Mouse (Mus musculus) retina, adult 2 months (tissue): ENCODE results near the gene Arid2.
A peak's percentile ranks its signal among the peaks of the same experiment; 100 is the strongest.
"Not testable (repeated sequence)": the region's sequence is repeated elsewhere in the genome, so short reads cannot be mapped to it uniquely, and the experiment has no call there.

Source experiments
- DNase-seq: peaks from one replicate; pipeline ENCODE4 v3.0.0-alpha.2; 2012; ENCODE audit warnings: low read depth, low spot score

Arid2 gene

DNA sequence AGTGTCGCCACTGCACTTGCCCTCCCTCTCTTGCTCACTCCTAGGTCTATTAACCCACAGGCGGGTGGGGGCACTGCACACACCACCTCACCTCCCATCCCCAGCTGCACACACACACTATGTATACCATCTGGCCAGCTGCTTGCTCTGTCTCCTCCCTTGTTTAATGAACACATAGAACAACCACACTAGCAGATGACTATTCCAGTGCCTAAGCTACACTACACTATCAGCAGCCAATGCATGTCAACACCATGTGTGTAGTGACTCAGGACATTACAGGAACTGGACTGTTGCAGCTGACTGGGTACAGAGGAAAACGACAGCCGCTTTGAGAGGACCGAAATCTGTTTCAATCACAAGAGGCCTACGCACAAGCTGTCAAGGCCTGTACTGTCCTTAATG, 121.4 kb downstream of the Arid2 start:
- no peak for DNase-seq

DNA sequence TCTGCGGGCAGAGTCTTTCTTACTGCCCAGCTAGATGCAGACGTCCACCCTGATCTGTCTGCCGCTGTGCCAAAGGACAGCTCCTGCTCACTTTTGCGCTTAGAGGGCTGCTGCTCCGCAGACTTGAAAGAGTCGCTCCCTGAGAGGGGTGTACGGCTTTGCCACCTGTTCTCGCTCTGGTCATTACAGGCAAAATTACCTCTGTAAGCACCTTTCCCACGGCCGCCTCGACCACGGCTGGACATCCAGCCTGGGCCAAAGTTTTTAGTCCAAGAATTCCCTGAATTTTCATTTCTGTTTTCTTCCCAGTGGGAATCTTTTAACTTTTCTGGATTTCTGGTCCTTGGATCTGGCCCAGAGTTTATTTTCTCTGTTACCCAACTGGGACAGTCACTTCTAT, 130.8 kb downstream of the Arid2 start:
- DNase-seq = no peak

DNA sequence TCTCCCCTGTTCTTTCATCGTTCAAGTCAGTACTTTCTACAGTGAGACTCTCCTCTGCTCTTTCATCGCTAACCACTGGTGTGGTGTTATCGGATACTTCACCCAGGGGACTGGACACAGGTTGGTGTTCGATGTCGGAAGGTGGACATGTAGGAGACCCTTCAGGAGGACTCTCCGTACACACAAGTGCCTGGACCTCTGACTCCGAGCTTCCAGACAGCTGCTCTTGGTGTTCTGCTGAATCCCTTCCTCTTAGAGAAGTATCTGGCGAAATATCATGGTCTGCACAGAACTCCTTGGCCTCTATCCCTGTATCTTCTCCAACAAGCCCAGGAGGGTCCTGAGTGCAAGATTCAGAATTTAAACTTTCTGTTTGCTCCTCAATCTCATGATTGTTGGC, 132.6 kb downstream of the Arid2 start:
- no peak for DNase-seq

DNA sequence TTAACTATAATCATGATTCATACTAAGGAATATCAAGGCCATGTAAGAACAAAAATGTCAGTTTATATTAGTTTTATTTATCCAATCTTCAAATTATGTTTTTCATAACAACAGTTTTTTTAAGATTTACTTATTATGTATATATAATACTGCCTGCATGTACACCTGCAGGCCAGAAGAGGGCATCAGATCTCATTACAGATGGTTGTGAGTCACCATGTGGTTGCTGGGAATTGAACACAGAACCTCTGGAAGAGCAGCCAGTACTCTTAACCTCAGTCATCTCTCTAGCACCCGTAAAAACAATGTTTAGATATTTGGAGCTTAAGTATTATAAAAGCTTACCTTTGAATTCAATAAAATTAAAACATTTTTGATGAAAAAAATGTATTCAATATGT, 146.9 kb downstream of the Arid2 start:
- DNase-seq = no peak

DNA sequence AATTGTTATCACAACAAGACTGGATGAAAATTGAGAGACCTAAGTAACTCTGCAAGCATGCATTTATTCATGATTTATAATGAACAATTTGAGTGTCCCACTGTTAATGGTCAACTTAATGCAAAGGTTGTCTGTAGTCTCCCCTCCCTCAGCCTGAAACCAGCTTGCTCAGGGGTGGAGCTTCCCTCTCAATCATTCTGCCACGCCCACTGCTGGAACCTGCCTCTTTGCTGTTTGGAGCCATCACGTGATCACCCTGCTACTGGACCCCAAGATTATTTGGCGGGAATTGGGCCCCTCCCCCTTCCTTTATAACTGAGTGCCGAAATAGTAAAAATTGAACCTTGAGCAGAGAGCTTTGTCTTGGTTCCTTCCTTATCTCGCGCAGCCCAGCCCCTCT, 154.2 kb downstream of the Arid2 start:
- not testable (repeated sequence) for DNase-seq

DNA sequence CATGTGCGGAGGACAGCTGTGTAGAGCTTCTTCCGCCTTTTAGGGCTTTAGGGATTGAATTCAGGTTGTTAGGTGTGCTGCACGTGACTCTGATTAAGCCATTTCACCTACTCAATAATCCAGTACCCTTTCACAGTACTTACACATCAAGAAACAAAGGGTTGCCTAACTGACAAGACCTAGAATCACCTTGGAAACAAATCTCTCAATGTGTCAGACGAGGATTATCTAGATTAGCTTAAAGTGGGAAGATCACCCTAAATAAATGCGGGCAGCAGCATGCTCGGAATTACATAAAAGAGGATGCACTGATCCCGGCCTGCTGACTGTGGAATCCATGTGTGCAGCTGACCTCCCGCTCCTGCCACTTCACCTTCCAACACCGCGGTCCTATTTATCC, 159.5 kb downstream of the Arid2 start:
- DNase-seq = peak; percentile 39

DNA sequence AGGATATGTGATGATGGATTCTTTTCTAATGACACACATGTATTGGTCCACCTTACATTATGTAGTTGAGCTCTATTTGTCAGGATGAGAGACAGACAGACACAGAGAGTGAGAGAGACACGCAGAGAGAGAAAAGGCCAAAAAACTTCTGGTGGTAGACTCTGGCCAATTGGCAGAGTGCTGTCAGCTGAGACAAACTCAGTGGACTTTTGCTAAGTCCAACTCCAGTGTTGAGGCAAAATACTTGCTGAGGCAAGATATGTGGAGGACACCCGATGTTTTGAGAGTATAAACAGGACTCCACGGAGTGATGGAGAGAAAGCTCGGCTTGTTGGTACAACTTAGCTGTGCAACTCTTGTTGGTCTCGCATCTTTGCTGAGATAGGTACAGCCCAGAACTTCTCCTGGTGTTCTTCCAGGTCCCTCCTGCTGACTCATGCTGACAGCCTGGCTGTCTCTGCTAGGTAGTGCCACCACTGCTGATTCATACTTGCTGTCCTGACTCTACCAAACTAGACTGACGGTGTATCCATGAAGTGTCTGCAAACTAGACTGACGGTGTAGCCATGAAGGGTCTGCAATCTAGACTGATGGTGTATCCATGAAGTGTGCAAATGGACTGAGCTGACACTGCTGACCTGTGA, 161.5 kb downstream of the Arid2 start:
- DNase-seq = no peak

DNA sequence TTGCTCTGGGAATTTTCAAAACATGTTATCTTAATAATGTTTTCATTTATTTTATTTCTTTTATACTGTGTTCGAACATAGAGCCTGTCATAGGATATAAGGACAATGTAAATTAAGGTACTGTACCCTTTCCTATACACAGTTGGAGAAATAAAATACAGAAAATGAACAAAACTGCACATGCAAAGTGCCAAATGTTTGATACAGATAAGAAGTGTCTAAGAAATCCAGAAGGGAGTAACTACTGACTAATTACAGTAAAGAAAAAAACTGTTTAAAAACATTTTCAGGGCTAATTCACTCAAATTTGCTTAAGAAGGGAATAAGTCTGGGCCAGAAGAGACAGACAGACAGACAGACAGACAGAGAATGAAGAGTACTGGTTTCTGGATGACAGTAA, 166.0 kb downstream of the Arid2 start:
- no peak for DNase-seq
